Mouse (Mus musculus) heart, postnatal 0 days (tissue): ENCODE results near the gene Sox12.

ENCODE experiments used
- CTCF ChIP-seq: IDR thresholded peaks from 2 replicates; pipeline ENCODE4 v1.5.1; 2016; ENCODE audit warnings: antibody characterized with exemption, control low read depth, low read depth
- EP300 ChIP-seq: IDR thresholded peaks from 2 replicates; pipeline ENCODE4 v1.6.1; 2016; ENCODE audit warnings: antibody characterized with exemption, low read depth

DNA sequence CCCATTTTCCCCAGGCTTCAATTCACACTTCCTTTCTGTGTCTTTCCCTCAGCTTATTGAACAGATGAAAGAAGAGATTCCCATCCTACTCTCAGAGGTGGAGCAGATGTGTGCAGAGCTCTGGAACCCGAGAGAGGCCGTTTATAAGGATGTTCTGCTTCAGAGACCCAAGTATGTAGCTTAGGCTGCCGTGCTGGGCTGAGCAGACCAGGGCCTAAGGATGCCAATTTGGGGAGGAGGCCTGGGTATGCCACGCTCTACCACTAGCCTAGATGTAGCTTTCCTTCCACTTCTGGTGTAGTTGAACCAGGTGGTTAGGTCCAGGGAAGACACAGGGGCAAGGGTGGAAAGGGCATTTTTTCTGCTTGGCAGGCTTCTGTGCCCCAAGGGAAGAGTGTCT lies 44.5 kb upstream of the Sox12 start:
- TF ChIP-seq CTCF = no peak
- no peak for TF ChIP-seq EP300
